Mouse (Mus musculus): Measurements from ENCODE around the gene Matk. TPM values are rescaled to one million over a fixed set of nuclear protein-coding genes. Genes with fewer than 3 reads are reported as not detected.

The Matk gene
- polyA plus RNA-seq, 1 experiment from 2014 or later = 3.9 TPM

DNA sequence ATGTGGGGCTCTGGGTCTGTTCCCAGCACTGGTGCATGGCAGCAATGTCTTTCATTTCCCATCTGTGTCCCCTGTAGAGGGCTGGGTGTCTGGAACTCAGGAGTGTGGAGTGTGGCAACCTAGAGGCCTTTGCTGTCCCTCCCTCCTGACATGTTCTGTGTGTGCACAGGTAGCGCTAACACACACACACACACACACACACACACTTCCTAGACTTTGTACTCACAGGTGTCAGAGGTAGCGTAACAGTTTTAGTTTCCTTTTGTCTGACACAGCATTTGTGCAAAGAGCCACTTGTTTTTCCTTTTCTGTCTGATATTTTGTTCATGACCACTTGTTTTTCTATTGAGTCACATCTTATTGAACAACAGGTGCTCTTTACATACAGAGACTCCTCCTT lies 4.9 kb upstream of the Matk start:
- Histone ChIP-seq H3K9me3 (ENCODE audit: control insufficient read depth, low read depth, low read length) (no peaks in the 10 kb centered on the region), H3K4me1 (ENCODE audit: control insufficient read depth, insufficient read depth, low read length) (no peaks in the 10 kb centered on the region), H3K4me3 (ENCODE audit: low read depth, low read length) (no peak overlapping the region), H3K4me2 (replicated peaks; ENCODE audit: low read depth, low read length) (no peak overlapping the region), H3K27ac (ENCODE audit: low read length) (no peak overlapping the region), H3K36me3 (ENCODE audit: control insufficient read depth, insufficient read depth, low read length) (no peaks in the 10 kb centered on the region), H3K9ac (replicated peaks; ENCODE audit: low read depth, low read length) (no peak overlapping the region), H3K27me3 (ENCODE audit: control insufficient read depth, insufficient read depth, low read length) (peaks cover 9% of the 10 kb centered on the region)
- 92% methylated on average over 2 of the region's 2 CpGs for WGBS
- no peak for ATAC-seq (ENCODE audit: insufficient number of reproducible peaks, insufficient read depth, low FRiP score, low read depth)

DNA sequence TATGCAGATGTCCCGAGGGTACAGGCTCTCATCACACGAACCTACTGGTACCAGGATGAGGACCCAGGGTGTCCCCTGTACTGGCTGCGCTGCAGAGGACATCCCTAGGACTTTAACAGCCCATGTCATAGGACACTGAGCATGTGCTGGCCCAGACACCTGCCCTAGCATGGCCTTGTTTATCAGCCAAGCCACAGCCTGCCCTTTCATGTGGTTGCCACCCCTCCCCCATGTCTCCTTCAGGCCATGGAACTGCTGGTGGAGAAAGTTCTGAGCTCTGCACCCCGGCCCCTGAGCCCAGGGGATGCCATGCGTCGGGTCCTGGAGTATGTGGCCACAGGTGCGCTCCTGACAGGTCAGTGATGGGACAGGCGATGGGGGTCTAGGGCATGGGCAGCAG lies 3.3 kb upstream of the Matk start:
- no peaks in the 10 kb centered on the region for H3K9me3 ChIP-seq (ENCODE audit: control insufficient read depth, low read depth, low read length)
- ATAC-seq (ENCODE audit: insufficient number of reproducible peaks, insufficient read depth, low FRiP score, low read depth) = no peak
- H3K36me3 ChIP-seq (ENCODE audit: control insufficient read depth, insufficient read depth, low read length) = no peaks in the 10 kb centered on the region
- H3K4me2 ChIP-seq (replicated peaks; ENCODE audit: low read depth, low read length) = no peak overlapping the region
- H3K9ac ChIP-seq (replicated peaks; ENCODE audit: low read depth, low read length) = no peak overlapping the region
- peaks cover 13% of the 10 kb centered on the region for H3K27me3 ChIP-seq (ENCODE audit: control insufficient read depth, insufficient read depth, low read length)
- 81% methylated on average over 8 of the region's 8 CpGs for WGBS
- no peak overlapping the region for H3K27ac ChIP-seq (ENCODE audit: low read length)
- no peak overlapping the region for H3K4me3 ChIP-seq (ENCODE audit: low read depth, low read length)
- no peaks in the 10 kb centered on the region for H3K4me1 ChIP-seq (ENCODE audit: control insufficient read depth, insufficient read depth, low read length)

DNA sequence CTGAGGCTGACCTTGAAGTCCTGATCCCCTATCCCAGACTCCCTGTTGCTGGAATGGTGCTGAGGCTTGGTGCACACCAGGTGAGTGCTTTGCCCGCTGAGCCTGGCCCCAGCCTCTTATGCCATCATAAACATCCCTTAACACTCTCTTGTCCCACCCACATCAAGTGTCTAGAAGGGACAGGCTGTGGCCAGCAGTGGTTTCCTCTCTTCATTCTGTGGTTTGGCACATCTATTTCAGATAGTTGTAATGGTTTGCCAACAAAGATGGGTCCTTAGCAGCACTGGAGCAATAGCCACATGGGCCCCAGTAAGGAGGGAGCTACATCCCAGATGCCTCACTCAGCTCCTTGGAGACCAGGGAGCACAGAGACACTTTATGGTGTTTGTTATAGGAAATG lies 2.2 kb downstream of the Matk start:
- no peak overlapping the region for H3K4me3 ChIP-seq (ENCODE audit: low read depth, low read length)

DNA sequence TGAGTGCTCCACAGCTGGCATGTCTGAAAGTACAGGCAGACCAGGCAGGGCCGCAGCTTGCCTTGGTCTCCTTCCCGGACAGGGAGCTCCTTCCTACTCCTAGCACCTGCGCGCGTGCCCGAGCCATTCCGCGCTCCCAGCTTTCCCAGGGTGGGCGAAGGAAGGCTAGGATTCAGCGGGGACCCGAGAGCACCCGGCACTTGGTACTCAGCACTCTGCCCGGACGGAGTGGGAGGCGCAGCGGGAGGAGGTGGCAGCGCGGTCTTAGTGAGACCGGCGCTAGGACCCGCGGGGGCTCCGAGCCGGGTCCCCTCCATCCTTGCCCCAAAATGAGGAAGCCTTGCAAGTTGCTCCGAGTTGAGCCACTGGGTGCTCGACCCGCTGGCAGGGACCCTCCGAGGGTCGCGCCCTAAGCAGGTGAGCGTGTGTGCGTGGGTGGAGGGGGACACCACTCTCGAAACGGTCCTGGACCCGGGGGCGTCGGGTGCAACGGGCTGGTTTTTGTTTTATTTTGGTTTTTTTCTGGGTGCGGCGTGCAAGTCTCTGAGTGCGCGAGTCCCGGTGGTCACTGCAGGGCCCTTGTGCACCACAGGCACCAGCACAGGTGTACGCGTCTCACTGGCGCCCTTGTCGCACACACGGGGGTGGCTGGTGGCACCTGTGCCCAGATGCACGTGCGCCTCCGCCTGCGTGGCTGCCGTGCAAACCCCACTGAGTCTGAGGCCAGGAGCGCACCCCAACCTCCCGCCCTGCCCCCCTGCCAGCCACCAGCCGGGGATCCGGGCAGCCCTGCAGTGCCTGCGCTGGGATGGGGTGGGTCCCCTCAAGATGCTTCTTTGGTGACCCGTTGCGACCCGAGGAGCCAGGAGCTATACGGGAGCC lies 4.7 kb downstream of the Matk start:
- Histone ChIP-seq H3K9me3 (ENCODE audit: control insufficient read depth, low read depth, low read length) (peaks cover 6% of the 10 kb centered on the region; the same call in 1 of the 2 replicates), H3K36me3 (ENCODE audit: control insufficient read depth, insufficient read depth, low read length) (no peaks in the 10 kb centered on the region), H3K4me3 (ENCODE audit: low read depth, low read length) (peak overlapping the region; percentile 43), H3K9ac (replicated peaks; ENCODE audit: low read depth, low read length) (peak overlapping the region; percentile 28; the same call in 1 of the 2 replicates), H3K4me1 (ENCODE audit: control insufficient read depth, insufficient read depth, low read length) (peaks cover 8% of the 10 kb centered on the region; the same call in 1 of the 2 replicates), H3K27me3 (ENCODE audit: control insufficient read depth, insufficient read depth, low read length) (peaks cover 28% of the 10 kb centered on the region), H3K4me2 (replicated peaks; ENCODE audit: low read depth, low read length) (peak overlapping the region; percentile 76), H3K27ac (ENCODE audit: low read length) (no peak overlapping the region)
- ATAC-seq (ENCODE audit: insufficient number of reproducible peaks, insufficient read depth, low FRiP score, low read depth) = no peak
- WGBS = 2% methylated on average over 61 of the region's 62 CpGs

More for the DNA sequence above, 2.2 kb downstream of the Matk start:
- H3K4me2 ChIP-seq (replicated peaks; ENCODE audit: low read depth, low read length) = no peak overlapping the region
- peaks cover 8% of the 10 kb centered on the region; the same call in 1 of the 2 replicates for H3K4me1 ChIP-seq (ENCODE audit: control insufficient read depth, insufficient read depth, low read length)
- H3K27me3 ChIP-seq (ENCODE audit: control insufficient read depth, insufficient read depth, low read length) = peaks cover 32% of the 10 kb centered on the region
- H3K36me3 ChIP-seq (ENCODE audit: control insufficient read depth, insufficient read depth, low read length) = no peaks in the 10 kb centered on the region
- WGBS = 37% methylated on average over 1 of the region's 1 CpGs
- no peak overlapping the region for H3K9ac ChIP-seq (replicated peaks; ENCODE audit: low read depth, low read length)
- no peak overlapping the region for H3K27ac ChIP-seq (ENCODE audit: low read length)
- no peaks in the 10 kb centered on the region for H3K9me3 ChIP-seq (ENCODE audit: control insufficient read depth, low read depth, low read length)
- ATAC-seq (ENCODE audit: insufficient number of reproducible peaks, insufficient read depth, low FRiP score, low read depth) = no peak

DNA sequence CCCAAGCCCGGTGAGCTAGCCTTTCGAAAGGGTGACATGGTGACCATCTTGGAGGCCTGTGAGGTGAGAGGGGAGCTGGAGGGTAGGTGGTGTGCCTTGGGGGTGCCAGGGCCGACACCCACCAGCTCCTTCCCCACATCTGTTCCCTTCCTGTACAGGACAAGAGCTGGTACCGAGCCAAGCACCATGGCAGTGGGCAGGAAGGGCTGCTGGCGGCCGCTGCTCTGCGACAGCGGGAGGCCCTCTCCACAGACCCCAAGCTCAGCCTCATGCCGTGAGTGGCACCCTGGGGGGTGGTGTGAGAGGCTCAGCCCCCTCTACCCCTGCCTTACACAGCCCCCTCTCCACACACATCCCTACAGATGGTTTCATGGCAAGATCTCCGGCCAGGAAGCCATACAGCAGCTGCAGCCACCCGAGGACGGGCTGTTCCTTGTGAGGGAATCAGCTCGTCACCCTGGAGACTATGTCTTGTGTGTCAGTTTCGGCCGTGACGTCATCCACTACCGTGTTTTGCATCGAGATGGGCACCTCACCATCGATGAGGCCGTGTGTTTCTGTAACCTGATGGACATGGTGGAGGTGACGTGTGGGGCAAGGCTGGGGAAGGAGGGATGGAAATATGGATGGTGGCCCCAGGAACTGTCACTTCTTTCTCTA lies 6.6 kb downstream of the Matk start:
- no peak overlapping the region for H3K9ac ChIP-seq (replicated peaks; ENCODE audit: low read depth, low read length)
- H3K36me3 ChIP-seq (ENCODE audit: control insufficient read depth, insufficient read depth, low read length) = peaks cover 11% of the 10 kb centered on the region; the same call in 1 of the 2 replicates
- H3K4me3 ChIP-seq (ENCODE audit: low read depth, low read length) = no peak overlapping the region
- ATAC-seq (ENCODE audit: insufficient number of reproducible peaks, insufficient read depth, low FRiP score, low read depth) = no peak
- H3K9me3 ChIP-seq (ENCODE audit: control insufficient read depth, low read depth, low read length) = peaks cover 6% of the 10 kb centered on the region; the same call in 1 of the 2 replicates
- no peak overlapping the region for H3K4me2 ChIP-seq (replicated peaks; ENCODE audit: low read depth, low read length)
- no peak overlapping the region for H3K27ac ChIP-seq (ENCODE audit: low read length)
- WGBS = 45% methylated on average over 21 of the region's 21 CpGs
- H3K27me3 ChIP-seq (ENCODE audit: control insufficient read depth, insufficient read depth, low read length) = peaks cover 19% of the 10 kb centered on the region
- H3K4me1 ChIP-seq (ENCODE audit: control insufficient read depth, insufficient read depth, low read length) = peaks cover 8% of the 10 kb centered on the region; the same call in 1 of the 2 replicates

DNA sequence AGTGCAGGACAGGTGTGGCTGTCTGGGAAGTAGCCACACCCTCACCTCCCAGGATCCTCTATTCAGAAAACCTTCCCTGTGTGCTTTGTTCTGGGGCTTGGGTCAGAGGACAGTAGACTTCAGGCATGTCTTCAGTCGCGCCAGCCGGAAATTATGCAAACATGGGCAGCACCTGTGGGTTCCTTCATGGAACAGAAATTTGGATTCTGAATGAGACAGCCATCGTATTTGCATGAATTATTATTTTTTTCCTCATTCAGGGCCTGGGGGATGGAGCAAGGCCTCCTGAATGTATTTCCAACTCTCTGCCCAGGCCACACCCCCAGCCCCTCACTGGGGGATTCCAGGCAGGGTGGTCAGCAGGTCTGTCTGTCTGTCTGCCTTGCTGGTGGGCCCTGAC lies 8.3 kb downstream of the Matk start:
- ATAC-seq (ENCODE audit: insufficient number of reproducible peaks, insufficient read depth, low FRiP score, low read depth) = no peak
- H3K4me1 ChIP-seq (ENCODE audit: control insufficient read depth, insufficient read depth, low read length) = peaks cover 8% of the 10 kb centered on the region; the same call in 1 of the 2 replicates
- H3K27ac ChIP-seq (ENCODE audit: low read length) = no peak overlapping the region
- H3K27me3 ChIP-seq (ENCODE audit: control insufficient read depth, insufficient read depth, low read length) = peaks cover 19% of the 10 kb centered on the region
- 97% methylated on average over 4 of the region's 4 CpGs for WGBS
- peaks cover 24% of the 10 kb centered on the region; the same call in 1 of the 2 replicates for H3K36me3 ChIP-seq (ENCODE audit: control insufficient read depth, insufficient read depth, low read length)
- H3K9ac ChIP-seq (replicated peaks; ENCODE audit: low read depth, low read length) = no peak overlapping the region
- H3K4me2 ChIP-seq (replicated peaks; ENCODE audit: low read depth, low read length) = no peak overlapping the region
- H3K4me3 ChIP-seq (ENCODE audit: low read depth, low read length) = no peak overlapping the region
- H3K9me3 ChIP-seq (ENCODE audit: control insufficient read depth, low read depth, low read length) = peaks cover 6% of the 10 kb centered on the region; the same call in 1 of the 2 replicates

DNA sequence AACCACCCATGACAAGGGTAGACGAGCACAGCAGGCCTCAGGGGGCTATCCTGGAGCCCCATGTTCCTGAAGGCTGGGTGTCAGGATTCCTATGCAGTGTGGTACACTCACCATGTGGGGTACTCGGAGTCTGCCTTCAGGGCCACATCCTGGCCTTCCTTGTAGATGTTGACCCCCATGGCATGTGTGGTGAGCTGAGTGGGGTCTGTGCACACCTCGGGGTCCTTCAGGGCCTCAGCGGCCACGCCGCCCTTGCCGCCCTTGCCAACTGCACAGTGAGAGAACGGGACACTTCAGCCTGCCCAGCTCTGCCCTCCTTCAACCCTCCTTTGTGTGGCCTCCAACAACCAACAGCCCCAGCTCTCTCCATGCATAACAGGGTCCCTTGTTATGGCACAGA lies 12.8 kb downstream of the Matk start:
- H3K4me1 ChIP-seq (ENCODE audit: control insufficient read depth, insufficient read depth, low read length) = peaks cover 6% of the 10 kb centered on the region
- peaks cover 3% of the 10 kb centered on the region; the same call in 1 of the 2 replicates for H3K9me3 ChIP-seq (ENCODE audit: control insufficient read depth, low read depth, low read length)
- peaks cover 24% of the 10 kb centered on the region; the same call in 1 of the 2 replicates for H3K36me3 ChIP-seq (ENCODE audit: control insufficient read depth, insufficient read depth, low read length)
- WGBS = 94% methylated on average over 8 of the region's 8 CpGs
- H3K27ac ChIP-seq (ENCODE audit: low read length) = no peak overlapping the region
- no peak overlapping the region for H3K9ac ChIP-seq (replicated peaks; ENCODE audit: low read depth, low read length)
- no peak for ATAC-seq (ENCODE audit: insufficient number of reproducible peaks, insufficient read depth, low FRiP score, low read depth)
- no peaks in the 10 kb centered on the region for H3K27me3 ChIP-seq (ENCODE audit: control insufficient read depth, insufficient read depth, low read length)
- H3K4me3 ChIP-seq (ENCODE audit: low read depth, low read length) = no peak overlapping the region; the same call in 1 of the 2 replicates
- H3K4me2 ChIP-seq (replicated peaks; ENCODE audit: low read depth, low read length) = peak overlapping the region; percentile 60
